Mouse (Mus musculus) erythroblast, embryonic 14.5 days (primary cell): Measurements from ENCODE around the gene Gm10477. TPM values are rescaled to one million over a fixed set of nuclear protein-coding genes. Genes with fewer than 3 reads are reported as not detected.
"Not testable (repeated sequence)": the region's sequence is repeated elsewhere in the genome, so short reads cannot be mapped to it uniquely, and the experiment has no call there.

Source experiments
- H3K27me3 ChIP-seq: 2 replicates; pipeline ENCODE4 v1.6.1; 2012; ENCODE audit warnings: inconsistent platforms; ENCODE audit not compliant: control insufficient read depth
- H3K36me3 ChIP-seq: 2 replicates; pipeline ENCODE4 v1.6.1; 2012; ENCODE audit warnings: mild to moderate bottlenecking, inconsistent platforms; ENCODE audit not compliant: control insufficient read depth
- H3K4me1 ChIP-seq: 2 replicates; pipeline ENCODE4 v1.6.1; 2012; ENCODE audit warnings: inconsistent platforms; ENCODE audit not compliant: control insufficient read depth
- H3K4me3 ChIP-seq: replicated peaks from 2 replicates; pipeline ENCODE3; 2012; ENCODE audit warnings: moderate library complexity, mild to moderate bottlenecking, inconsistent platforms
- H3K9me3 ChIP-seq: 2 replicates; pipeline ENCODE4 v1.6.1; 2012; ENCODE audit warnings: low read length, inconsistent platforms, mixed read lengths; ENCODE audit not compliant: control insufficient read depth
- GATA1 ChIP-seq: IDR thresholded peaks from 2 replicates; pipeline ENCODE4 v1.6.1; 2012; ENCODE audit warnings: low read length, inconsistent platforms, mixed read lengths
- TAL1 ChIP-seq: IDR thresholded peaks from 3 replicates; pipeline ENCODE4 v1.6.1; 2012; ENCODE audit warnings: low read length, inconsistent platforms, mixed read lengths
- polyA plus RNA-seq: library from polyadenylated mRNA; stranded (reverse); fragments of >175 nt; gene quantifications from 2 replicates; pipeline ENCODE4 v1.2.3, GENCODE M21; 2012

The Gm10477 gene
- polyA plus RNA-seq, result not detected in 2 replicates

- H3K9me3 ChIP-seq, H3K4me1 ChIP-seq, H3K27me3 ChIP-seq, H3K36me3 ChIP-seq, H3K4me3 ChIP-seq: not testable (repeated sequence)
These were observed at the start of gene Gm10477 for GRCm38 (mm10) chrX:56524442-56524841. TSS of gene Gm10477 (plus strand) at chrX:56524742.

GRCm38 (mm10) chrX:56477553-56477952 lies 47.0 kb upstream of the Gm10477 start:
- peaks cover 93% of the 10 kb centered on the region for H3K36me3 ChIP-seq
- TF ChIP-seq GATA1, result no peak
- TF ChIP-seq TAL1, result no peak
- H3K4me1 ChIP-seq, result no peaks in the 10 kb centered on the region
- H3K4me3 ChIP-seq, result no peak overlapping the region
- H3K9me3 ChIP-seq, result no peaks in the 10 kb centered on the region
- no peaks in the 10 kb centered on the region for H3K27me3 ChIP-seq

GRCm38 (mm10) chrX:56481906-56482305 lies 42.6 kb upstream of the Gm10477 start:
- peaks cover 97% of the 10 kb centered on the region for H3K36me3 ChIP-seq
- H3K4me1 ChIP-seq, result no peaks in the 10 kb centered on the region
- H3K9me3 ChIP-seq, result no peaks in the 10 kb centered on the region
- no peak overlapping the region for H3K4me3 ChIP-seq
- no peaks in the 10 kb centered on the region for H3K27me3 ChIP-seq
- no peak for TF ChIP-seq TAL1
- TF ChIP-seq GATA1, result no peak

- H3K4me3 ChIP-seq, result no peak overlapping the region
- no peaks in the 10 kb centered on the region for H3K27me3 ChIP-seq
- TF ChIP-seq GATA1, result no peak
- TF ChIP-seq TAL1, result no peak
- no peaks in the 10 kb centered on the region for H3K9me3 ChIP-seq
- H3K4me1 ChIP-seq, result no peaks in the 10 kb centered on the region
- peaks cover 94% of the 10 kb centered on the region for H3K36me3 ChIP-seq
These were observed 34.8 kb upstream of the Gm10477 start for GRCm38 (mm10) chrX:56489758-56490157.

GRCm38 (mm10) chrX:56497241-56497640 lies 27.3 kb upstream of the Gm10477 start:
- no peak overlapping the region for H3K4me3 ChIP-seq
- H3K36me3 ChIP-seq, result peaks cover 90% of the 10 kb centered on the region

GRCm38 (mm10) chrX:56531266-56531665 lies 6.7 kb downstream of the Gm10477 start:
- no peaks in the 10 kb centered on the region for H3K36me3 ChIP-seq
- no peak overlapping the region for H3K4me3 ChIP-seq
- no peak for TF ChIP-seq GATA1
- no peak for TF ChIP-seq TAL1
- no peaks in the 10 kb centered on the region for H3K4me1 ChIP-seq
- H3K9me3 ChIP-seq, result no peaks in the 10 kb centered on the region
- H3K27me3 ChIP-seq, result no peaks in the 10 kb centered on the region

More at GRCm38 (mm10) chrX:56497241-56497640, 27.3 kb upstream of the Gm10477 start:
- no peaks in the 10 kb centered on the region for H3K4me1 ChIP-seq
- H3K9me3 ChIP-seq, result no peaks in the 10 kb centered on the region
- H3K27me3 ChIP-seq, result no peaks in the 10 kb centered on the region
- TF ChIP-seq TAL1 (no peak), GATA1 (no peak)

GRCm38 (mm10) chrX:56537162-56537561 lies 12.6 kb downstream of the Gm10477 start:
- Histone ChIP-seq H3K4me3 (no peak overlapping the region), H3K9me3 (no peaks in the 10 kb centered on the region), H3K4me1 (no peaks in the 10 kb centered on the region), H3K36me3 (no peaks in the 10 kb centered on the region), H3K27me3 (no peaks in the 10 kb centered on the region)
- TF ChIP-seq TAL1, result no peak
- TF ChIP-seq GATA1, result no peak

GRCm38 (mm10) chrX:56549506-56549905 lies 25.0 kb downstream of the Gm10477 start, which contains the start of gene Gm648:
TSS of gene Gm648 (minus strand) at chrX:56549606.
- Histone ChIP-seq H3K4me1 (no peaks in the 10 kb centered on the region), H3K36me3 (no peaks in the 10 kb centered on the region), H3K27me3 (no peaks in the 10 kb centered on the region), H3K9me3 (no peaks in the 10 kb centered on the region), H3K4me3 (no peak within 1 kb of the TSS)
- no peak for TF ChIP-seq GATA1
- TF ChIP-seq TAL1, result no peak

DNA sequence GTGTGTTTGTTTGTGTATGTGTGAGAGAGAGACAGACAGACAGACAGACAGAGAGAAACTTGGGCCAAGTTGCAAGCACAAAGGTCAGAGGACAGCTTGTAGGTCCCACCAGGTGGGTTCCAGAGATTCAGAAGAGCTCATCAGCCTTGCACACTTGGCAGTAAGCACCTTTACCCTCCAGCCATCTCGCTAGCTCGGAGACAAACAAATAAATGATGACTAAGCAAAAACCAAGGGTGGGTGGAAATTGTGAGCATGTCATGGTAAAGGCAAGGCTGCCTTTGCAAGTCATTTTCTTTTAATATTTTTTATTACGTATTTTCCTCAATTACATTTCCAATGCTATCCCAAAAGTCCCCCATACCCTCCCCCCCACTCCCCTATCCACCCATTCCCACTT lies 29.0 kb downstream of the Gm10477 start:
- Histone ChIP-seq H3K4me3 (no peak overlapping the region), H3K27me3 (no peaks in the 10 kb centered on the region), H3K9me3 (no peaks in the 10 kb centered on the region), H3K4me1 (no peaks in the 10 kb centered on the region), H3K36me3 (no peaks in the 10 kb centered on the region)
- TF ChIP-seq TAL1 (no peak), GATA1 (no peak)

- no peaks in the 10 kb centered on the region for H3K4me1 ChIP-seq
- no peak for TF ChIP-seq TAL1
- no peak for TF ChIP-seq GATA1
- H3K27me3 ChIP-seq, result no peaks in the 10 kb centered on the region
- H3K4me3 ChIP-seq, result no peak overlapping the region
- H3K36me3 ChIP-seq, result no peaks in the 10 kb centered on the region
- no peaks in the 10 kb centered on the region for H3K9me3 ChIP-seq
These were observed 47.9 kb downstream of the Gm10477 start for GRCm38 (mm10) chrX:56572465-56572864.

Other genes starting within 250 kb of the Gm10477 start
- not detected in 2 replicates for gene Zfp449, start 178.3 kb upstream of the Gm10477 start, polyA plus RNA-seq
- not detected in 2 replicates for gene Smim10l2a, start 150.2 kb upstream of the Gm10477 start, polyA plus RNA-seq
- gene Gm2174, start 76.8 kb upstream of the Gm10477 start, polyA plus RNA-seq, result not detected in 2 replicates
- 2.0 and 2.1 TPM in 2 replicates for gene Ints6l, start 69.9 kb upstream of the Gm10477 start, polyA plus RNA-seq
- gene Gm648, start 24.9 kb downstream of the Gm10477 start, polyA plus RNA-seq, result not detected in 2 replicates
- 0.04 and 0.07 TPM in 2 replicates for gene Mmgt1, start 73.3 kb downstream of the Gm10477 start, polyA plus RNA-seq
- 0.41 and 0.89 TPM in 2 replicates for gene Slc9a6, start 85.0 kb downstream of the Gm10477 start, polyA plus RNA-seq
- gene Fhl1, start 207.0 kb downstream of the Gm10477 start, polyA plus RNA-seq, result 0.12 and 0.17 TPM in 2 replicates